Mouse (Mus musculus): ENCODE measurements around the gene Hnrnpdl. TPM values are rescaled to one million over a fixed set of nuclear protein-coding genes. Genes with fewer than 3 reads are reported as not detected.

Gene Hnrnpdl
- total RNA-seq, 2 experiments from 2014 or later: 53.1 to 63.5 TPM

DNA sequence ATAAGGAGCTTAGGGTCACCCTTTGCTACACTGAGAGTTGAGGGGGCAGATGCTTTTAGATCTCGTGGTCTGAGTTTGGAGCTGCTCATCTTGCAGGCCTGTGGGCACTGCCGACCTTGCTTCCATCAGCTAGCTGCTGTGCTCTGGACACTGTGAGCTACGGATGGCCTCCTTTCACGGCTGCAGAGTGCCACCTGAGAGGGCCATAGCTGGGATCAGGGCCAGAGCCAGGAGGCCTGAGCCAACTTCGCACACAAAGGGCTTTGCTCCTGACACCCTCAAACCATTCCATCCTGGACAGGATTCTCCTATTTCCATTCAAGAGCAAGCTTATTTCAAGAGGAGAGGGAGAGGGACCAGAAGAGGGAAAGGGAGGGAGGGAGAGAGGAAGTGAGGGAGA, 15.1 kb downstream of the Hnrnpdl start:
- DNase-seq (ENCODE audit: low spot score): no peak
- intact Hi-C loops (cut with DNase I): no loop called here

DNA sequence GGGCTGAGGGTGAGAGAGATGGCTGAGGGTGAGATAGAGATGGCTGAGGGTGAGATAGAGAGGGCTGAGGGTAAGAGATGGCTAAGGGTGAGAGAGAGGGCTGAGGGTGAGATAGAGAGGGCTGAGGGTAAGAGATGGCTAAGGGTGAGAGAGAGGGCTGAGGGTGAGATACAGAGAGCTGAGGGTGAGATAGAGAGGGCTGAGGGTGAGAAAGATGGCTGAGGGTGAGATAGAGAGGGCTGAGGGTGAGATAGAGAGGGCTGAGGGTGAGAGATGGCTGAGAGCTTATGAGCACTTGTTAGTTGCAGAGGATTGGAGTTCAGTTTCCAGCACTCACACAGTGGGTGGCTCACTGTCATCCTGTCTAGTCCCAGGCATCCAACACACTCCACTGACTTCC, 19.4 kb downstream of the Hnrnpdl start:
- no peak for DNase-seq (ENCODE audit: low spot score)
- intact Hi-C loops (cut with DNase I): no loop called here

DNA sequence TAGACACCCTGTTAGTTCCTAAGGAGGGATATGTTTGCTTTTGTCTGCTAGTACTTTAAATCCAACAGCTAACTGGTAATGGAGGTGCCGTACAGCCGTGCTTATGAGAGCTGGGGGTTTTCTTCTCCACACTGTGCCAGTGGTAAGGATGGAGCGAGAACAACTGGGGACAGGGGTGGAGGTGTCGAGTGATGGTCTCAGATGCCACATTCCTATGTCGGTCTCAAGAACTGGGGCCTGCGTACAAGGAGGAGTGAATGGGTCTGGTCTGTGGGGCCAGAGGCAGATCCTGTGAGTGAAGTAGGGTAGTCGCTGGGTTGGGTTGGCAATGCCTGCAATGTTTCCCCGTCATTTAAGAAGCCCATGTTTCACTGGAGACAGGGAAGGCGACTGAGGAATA, 26.9 kb downstream of the Hnrnpdl start:
- intact Hi-C loops (cut with DNase I): no loop called here
- DNase-seq (ENCODE audit: low spot score): no peak

DNA sequence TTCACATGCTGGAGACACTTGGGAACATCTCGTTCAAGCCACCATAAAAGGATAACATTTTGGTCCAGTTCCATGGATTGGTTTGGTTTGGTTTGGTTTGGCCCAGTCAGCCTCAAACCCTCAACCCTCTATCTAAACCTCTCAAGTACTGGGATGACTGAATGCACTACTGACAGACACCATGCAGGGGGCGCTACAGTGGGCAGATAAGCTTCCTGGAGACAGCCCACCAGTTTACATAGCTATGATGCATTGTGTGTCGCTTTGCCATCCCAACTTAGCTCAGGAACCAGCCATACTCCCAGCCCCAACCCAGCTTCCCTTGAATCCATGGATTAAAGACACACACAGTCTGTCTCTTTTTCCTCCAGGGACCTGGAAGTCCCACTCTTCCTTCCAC, 31.0 kb downstream of the Hnrnpdl start:
- intact Hi-C loops (cut with DNase I): no loop called here

DNA sequence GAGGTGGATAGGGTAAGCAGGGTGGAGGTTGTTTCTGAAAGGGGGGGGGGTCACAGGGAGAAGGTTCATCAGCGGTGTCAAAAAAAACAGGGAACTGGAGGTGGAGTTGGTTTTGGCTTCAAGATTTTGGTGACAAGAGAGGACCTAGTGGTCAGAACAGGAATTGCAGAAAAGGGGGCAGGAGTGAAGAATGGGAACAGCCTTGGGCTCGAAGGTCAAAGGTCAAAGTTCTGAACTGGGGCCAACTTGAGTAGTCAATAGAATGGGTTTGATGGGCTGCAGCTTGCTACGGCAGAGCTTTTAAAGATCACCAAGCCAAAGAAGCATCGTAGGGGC, 32.5 kb downstream of the Hnrnpdl start:
- no peak for DNase-seq (ENCODE audit: low spot score)
- intact Hi-C loops (cut with DNase I): no loop called here

More for the DNA sequence above, 31.0 kb downstream of the Hnrnpdl start:
- no peak for DNase-seq (ENCODE audit: low spot score)

DNA sequence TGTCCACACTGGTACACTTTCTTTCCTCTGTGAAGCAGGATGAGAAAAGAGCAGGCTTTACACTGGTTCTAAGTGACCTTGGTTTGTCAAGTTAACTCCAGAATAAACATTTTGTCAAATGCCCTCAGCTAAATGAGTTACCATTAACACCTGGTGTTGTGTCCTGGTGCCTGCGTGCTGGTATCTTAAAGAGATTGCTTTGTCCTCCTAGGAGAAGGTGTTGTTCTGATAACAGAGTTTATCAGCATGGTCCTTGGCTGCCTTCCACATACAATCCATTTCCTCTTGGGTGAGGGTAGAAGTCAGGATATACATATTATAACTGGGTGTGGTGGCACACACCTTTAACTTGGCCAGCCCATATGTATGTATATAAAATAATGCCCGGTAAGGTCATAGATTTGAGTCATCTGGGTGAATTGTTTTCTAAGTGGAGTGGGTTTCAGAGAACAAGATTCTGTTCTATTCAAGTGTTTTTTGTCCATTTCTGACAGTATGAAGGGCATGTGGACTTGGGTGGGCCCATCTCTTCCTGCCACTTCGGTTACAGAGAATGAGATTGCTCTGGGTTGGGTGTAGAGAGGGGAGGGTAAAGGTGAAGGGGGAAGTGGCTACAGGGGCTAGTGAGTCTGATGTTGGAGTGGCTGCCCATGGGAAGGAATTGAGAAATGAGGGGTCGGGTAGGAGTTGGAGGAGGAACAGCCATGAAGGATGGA, 33.0 kb downstream of the Hnrnpdl start:
- DNase-seq (ENCODE audit: low spot score): no peak
- intact Hi-C loops (cut with DNase I): no loop called here

DNA sequence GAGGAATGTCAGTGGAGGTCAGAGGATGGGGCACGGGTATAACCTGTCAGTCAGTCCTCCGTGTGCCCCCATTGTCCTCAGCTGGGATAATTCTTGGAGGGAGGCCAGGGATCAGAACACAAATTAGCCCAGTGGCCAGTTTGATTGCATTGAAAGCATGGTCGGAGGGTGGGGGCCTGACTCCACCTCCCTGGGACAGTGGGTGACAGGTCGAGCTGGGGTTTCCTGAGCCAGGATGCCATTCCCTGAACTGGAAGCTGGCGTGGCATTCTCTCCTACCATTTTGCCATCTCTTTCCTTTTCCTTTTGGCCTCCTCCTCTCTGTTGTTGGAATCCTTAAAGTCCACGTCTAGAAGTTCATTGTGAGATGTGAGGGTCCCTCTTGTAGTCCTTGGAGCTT, 33.6 kb downstream of the Hnrnpdl start:
- DNase-seq (ENCODE audit: low spot score): no peak
- intact Hi-C loops (cut with DNase I): no loop called here

DNA sequence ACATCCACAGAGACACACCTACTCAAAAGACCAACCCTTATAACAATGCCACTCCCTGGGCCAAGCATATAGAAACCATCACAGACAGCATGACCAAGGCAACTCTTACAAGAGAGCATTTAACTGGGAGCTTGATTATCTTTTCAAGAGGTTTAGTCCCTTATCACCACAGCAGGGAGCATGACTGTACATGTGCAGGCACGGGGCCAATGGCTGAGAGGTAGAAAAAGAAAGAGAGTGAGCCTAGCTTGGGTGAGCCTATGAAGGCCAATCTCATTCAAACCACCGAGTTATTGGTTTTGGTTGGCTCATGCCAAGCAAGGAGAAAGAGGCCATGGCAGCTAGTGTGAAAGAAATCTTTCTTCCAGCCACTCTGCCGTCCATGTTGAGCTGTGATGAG, 34.0 kb downstream of the Hnrnpdl start:
- DNase-seq (ENCODE audit: low spot score): no peak

DNA sequence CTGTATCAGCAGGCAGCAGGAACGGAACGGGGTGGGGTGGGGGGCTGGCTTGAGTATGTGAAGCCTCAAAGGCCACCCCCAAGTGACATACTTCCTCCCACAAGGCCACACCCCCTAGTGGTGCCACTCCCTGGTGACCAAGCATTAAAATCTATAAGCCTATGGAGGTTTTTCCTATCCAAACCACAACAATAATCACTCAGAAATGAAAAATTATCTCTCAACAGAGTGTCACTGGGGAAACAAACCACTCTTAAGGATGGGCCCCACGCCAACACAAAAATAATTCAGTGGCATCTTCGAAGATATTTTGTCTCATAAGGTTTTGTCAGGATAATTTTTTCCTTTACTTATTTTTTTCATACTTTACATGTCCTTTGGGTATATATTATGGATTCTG, 35.6 kb downstream of the Hnrnpdl start:
- DNase-seq (ENCODE audit: low spot score): no peak

More for the DNA sequence above, 34.0 kb downstream of the Hnrnpdl start:
- intact Hi-C loops (cut with DNase I): no loop called here

DNA sequence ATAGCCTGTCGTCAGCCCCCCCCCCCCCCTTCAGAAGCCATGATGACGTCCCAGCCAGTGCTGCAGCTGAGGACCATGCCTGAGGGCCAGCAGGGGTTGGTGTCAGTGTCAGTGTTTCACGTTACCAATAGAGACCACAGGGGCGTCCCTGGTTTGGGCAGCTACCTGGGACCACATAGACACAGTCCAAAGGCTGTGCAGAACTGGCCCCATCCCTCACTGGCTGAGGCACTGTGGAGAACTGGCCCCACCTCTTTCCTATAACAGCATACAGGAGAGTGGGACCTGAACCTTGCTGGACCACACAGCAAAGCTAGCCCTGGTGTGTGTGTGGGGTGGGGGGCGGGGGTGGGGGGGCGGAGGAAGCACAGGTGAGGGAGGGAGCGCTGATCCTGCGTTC, 39.0 kb downstream of the Hnrnpdl start:
- no peak for DNase-seq (ENCODE audit: low spot score)
- intact Hi-C loops (cut with DNase I): no loop called here

More for the DNA sequence above, 35.6 kb downstream of the Hnrnpdl start:
- intact Hi-C loops (cut with DNase I): no loop called here

DNA sequence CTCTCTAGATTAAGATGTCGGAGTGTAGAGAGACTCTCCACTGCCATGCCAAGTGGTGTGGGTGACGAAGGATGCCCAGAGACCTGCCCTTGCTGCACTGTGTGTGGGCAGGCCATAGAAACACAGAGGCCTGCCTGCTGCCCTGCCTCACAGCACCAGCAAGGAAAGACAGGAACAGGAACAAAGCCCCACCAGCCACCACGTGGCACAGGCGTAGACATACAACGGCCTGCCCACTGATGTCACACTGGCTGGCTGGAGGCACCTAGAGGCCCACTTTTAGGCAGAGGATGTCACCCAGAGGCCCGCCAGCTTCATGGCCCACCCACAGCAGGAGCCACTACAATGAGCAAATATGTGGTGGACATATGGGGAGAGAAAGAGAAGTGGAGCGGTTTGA, 39.4 kb downstream of the Hnrnpdl start:
- intact Hi-C loops (cut with DNase I): no loop called here
- DNase-seq (ENCODE audit: low spot score): no peak

DNA sequence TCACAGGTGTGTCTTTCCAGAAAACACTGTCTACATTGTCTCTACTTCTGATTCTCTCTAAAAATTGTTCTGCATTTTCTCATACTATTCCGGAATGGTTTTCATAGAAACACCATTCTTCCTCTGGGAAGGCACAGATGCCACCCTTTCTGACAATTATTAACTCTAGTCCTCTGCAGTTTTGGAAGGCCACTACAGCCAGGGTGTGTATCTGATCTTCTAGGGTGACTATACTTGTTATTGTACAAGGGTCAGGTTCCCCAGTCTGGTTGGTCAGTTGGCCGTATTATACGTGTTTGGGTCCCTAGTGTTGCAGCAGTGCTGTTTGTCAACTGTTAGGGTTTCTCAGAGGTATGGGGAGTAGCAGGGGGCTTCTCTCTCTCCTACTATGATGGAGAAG, 44.8 kb downstream of the Hnrnpdl start:
- no peak for DNase-seq (ENCODE audit: low spot score)
- intact Hi-C loops (cut with DNase I): no loop called here

DNA sequence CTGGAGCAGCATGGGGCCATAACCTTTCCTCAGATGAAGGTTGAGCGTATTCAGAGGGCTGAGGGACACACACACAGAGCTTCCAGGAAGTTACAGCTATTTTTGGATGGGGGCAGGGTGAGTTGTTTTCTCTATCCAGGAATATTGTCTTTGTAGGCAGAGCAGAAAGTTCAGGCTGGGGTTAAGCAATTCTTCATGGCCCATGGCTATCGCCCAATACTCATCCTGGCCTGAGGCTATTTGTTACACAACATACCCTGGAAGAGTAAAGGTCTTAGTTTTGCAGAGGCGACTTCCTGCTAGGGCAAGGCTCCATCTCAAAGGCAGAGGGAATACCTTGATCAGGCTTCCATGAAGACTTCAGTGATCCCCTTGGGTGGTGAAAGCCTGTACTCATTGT, 45.3 kb downstream of the Hnrnpdl start:
- DNase-seq (ENCODE audit: low spot score): no peak
- intact Hi-C loops (cut with DNase I): no loop called here

Other genes with a start within 250 kb of the Hnrnpdl start
- not detected for gene Vamp9, start 133.4 kb downstream of the Hnrnpdl start, total RNA-seq (2021)
- gene Hnrnpd, start 60.7 kb downstream of the Hnrnpdl start, total RNA-seq (2021): 10 to 100 TPM; 71.1 to 80.9 TPM
- gene 4930524J08Rik, start 60.6 kb downstream of the Hnrnpdl start, total RNA-seq (2021): under 1 TPM; 0.60 to 0.95 TPM
- gene Enoph1, start 321 bp upstream of the Hnrnpdl start, total RNA-seq (2021): 1 to 10 TPM; 7.3 to 8.4 TPM
- 1 to 10 TPM; 4.0 to 5.7 TPM for gene Tmem150c, start 120.1 kb upstream of the Hnrnpdl start, total RNA-seq (2021)

Measured in heart, postnatal 25 days (tissue).